ENCODE assay signal across 15 mouse cellular contexts in the genomic region with DNA sequence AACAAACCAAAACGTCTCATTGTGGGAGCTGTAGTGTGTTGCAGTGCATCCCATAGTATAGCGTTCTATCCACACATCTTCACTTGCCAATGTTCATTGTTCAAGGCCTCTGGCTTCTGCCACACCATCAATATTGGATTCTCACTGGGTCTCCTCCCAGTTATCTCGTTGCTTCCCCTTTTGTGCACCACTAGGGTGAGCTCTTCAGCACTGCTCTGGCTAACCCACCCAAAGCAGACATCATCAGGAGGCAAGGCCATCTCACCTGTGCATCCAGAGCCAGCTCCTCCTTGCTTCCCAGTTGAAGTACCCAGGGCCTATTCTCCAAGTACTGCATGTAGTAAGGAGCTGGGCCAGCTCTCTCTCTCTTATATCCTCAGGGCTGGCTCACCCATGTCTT.
A peak's percentile ranks its signal among the peaks of the same experiment; 100 is the strongest.
DNase-seq lines count a peak whose midpoint lies in the region; ATAC-seq lines count a peak whose summit lies in the region.
"Had no signal": no experiment of that assay in that cellular context is flagged by ENCODE, and none has a peak within 500 bp of the region (broad histone marks: within the 10 kb centered on the region; RNA-seq: fewer than 3 reads in every experiment).

No protein-coding gene starts in this region.

- no peak for ATAC-seq in kidney, embryonic 15.5 days (replicated peaks; ENCODE audit: low FRiP score)
- ATAC-seq in common myeloid progenitor, adult 5-6 weeks (replicated peaks; ENCODE audit: low read depth, poor library complexity, severe bottlenecking), result peak; percentile 70

- 53% methylated on average over 3 of the region's 3 CpGs for WGBS in kidney, embryonic 15.5 days

- H3K4me2 ChIP-seq in kidney, embryonic 15.5 days, result no peak overlapping the region
- H3K4me2 ChIP-seq: embryonic facial prominence, embryonic 12.5 days; forebrain, embryonic 12.5 days; neural tube, embryonic 12.5 days had no signal

- no peaks in the 10 kb centered on the region for H3K9me3 ChIP-seq in kidney, embryonic 15.5 days (replicated peaks)
- H3K9me3 ChIP-seq: embryonic facial prominence, embryonic 12.5 days; forebrain, embryonic 12.5 days; neural tube, embryonic 12.5 days had no signal

- 0 out of 2 replicates have a peak, but pooled peaks cover 6% of the 10 kb centered on the region for H3K27me3 ChIP-seq in kidney, embryonic 15.5 days
- H3K27me3 ChIP-seq: embryonic facial prominence, embryonic 12.5 days; forebrain, embryonic 12.5 days; neural tube, embryonic 12.5 days had no signal

- H3K36me3 ChIP-seq in kidney, embryonic 15.5 days, result no peaks in the 10 kb centered on the region
- H3K36me3 ChIP-seq: embryonic facial prominence, embryonic 12.5 days; forebrain, embryonic 12.5 days; neural tube, embryonic 12.5 days had no signal

- H3K27ac ChIP-seq in kidney, embryonic 15.5 days, result no peak overlapping the region
- H3K27ac ChIP-seq: embryonic facial prominence, embryonic 12.5 days; forebrain, embryonic 12.5 days; neural tube, embryonic 12.5 days had no signal

- no peak overlapping the region for H3K9ac ChIP-seq in kidney, embryonic 15.5 days
- H3K9ac ChIP-seq: embryonic facial prominence, embryonic 12.5 days; forebrain, embryonic 12.5 days; neural tube, embryonic 12.5 days had no signal

- H3K4me3 ChIP-seq in kidney, embryonic 15.5 days (replicated peaks), result no peak overlapping the region
- H3K4me3 ChIP-seq: embryonic facial prominence, embryonic 12.5 days; forebrain, embryonic 12.5 days; neural tube, embryonic 12.5 days had no signal

- DNase-seq in embryo, embryonic 10 days (ENCODE audit: low spot score), result peak; percentile 23
- DNase-seq in embryo, embryonic 9.5 days (ENCODE audit: extremely low spot score), result no peak
- peak; percentile 12 for DNase-seq in kidney, postnatal 10 days
- peak; percentile 53 for DNase-seq in 3T3-L1 (ENCODE audit: low read depth, low spot score)
- no peak for DNase-seq in c-Kit-positive CD71-positive TER-119-positive erythroid progenitor cells, embryonic 14.5 days (ENCODE audit: low spot score)
- no peak for DNase-seq in adrenal gland, postnatal 4 days (ENCODE audit: low spot score in 2 of 2)
- DNase-seq: gastrocnemius, postnatal 25 days; heart, postnatal 36 days; kidney, adult 11 months; layer of hippocampus, postnatal 36 days had no signal

- H3K4me1 ChIP-seq in kidney, embryonic 15.5 days, result no peaks in the 10 kb centered on the region
- H3K4me1 ChIP-seq: forebrain, embryonic 12.5 days; neural tube, embryonic 12.5 days had no signal

Comparison
In these comparisons a context has a peak if more than half of its experiments do, and no peak if none do; other contexts are left out.
1. DNase-seq: peak in embryo, embryonic 10 days (single experiment), kidney, postnatal 10 days (single experiment) and 3T3-L1 (single experiment); none in embryo, embryonic 9.5 days (single experiment), c-Kit-positive CD71-positive TER-119-positive erythroid progenitor cells, embryonic 14.5 days (single experiment) and adrenal gland, postnatal 4 days (0 of 2).